Mouse (Mus musculus) limb, embryonic 12.5 days (tissue): ENCODE results near the gene Adcy2. TPM values are rescaled to one million over a fixed set of nuclear protein-coding genes. Genes with fewer than 3 reads are reported as not detected.
A peak's percentile ranks its signal among the peaks of the same experiment; 100 is the strongest.

Source experiments
- ATAC-seq: fragments of 200-750 bp; cut with Nextera tagmentation; 2 replicates; pipeline ENCODE4 v1.8.0; 2017; ENCODE audit warnings: low read depth, moderate TSS enrichment; ENCODE audit not compliant: insufficient number of reproducible peaks, insufficient read depth, low FRiP score, low TSS enrichment
- H3K27ac ChIP-seq: fragments of 300-500 bp; sonication (generic); 2 replicates; pipeline ENCODE4 v1.5.1; 2016; ENCODE audit warnings: mild to moderate bottlenecking, moderate library complexity
- H3K27me3 ChIP-seq: fragments of 300-500 bp; sonication (generic); 2 replicates; pipeline ENCODE4 v1.6.1; 2016; ENCODE audit warnings: mild to moderate bottlenecking, moderate library complexity
- H3K36me3 ChIP-seq: fragments of 300-500 bp; sonication (generic); 2 replicates; pipeline ENCODE4 v1.6.1; 2016; ENCODE audit warnings: mild to moderate bottlenecking, moderate library complexity
- H3K4me1 ChIP-seq: fragments of 300-500 bp; sonication (generic); replicated peaks from 2 replicates; pipeline ENCODE4 v1.6.1; 2016
- H3K4me2 ChIP-seq: fragments of 300-500 bp; sonication (generic); 2 replicates; pipeline ENCODE4 v1.6.1; 2016; ENCODE audit warnings: mild to moderate bottlenecking, moderate library complexity
- H3K4me3 ChIP-seq: fragments of 300-500 bp; sonication (generic); replicated peaks from 2 replicates; pipeline ENCODE4 v1.5.1; 2016; ENCODE audit warnings: mild to moderate bottlenecking
- H3K9ac ChIP-seq: fragments of 300-500 bp; sonication (generic); replicated peaks from 2 replicates; pipeline ENCODE4 v1.6.1; 2016; ENCODE audit warnings: mild to moderate bottlenecking, moderate library complexity
- H3K9me3 ChIP-seq: fragments of 300-500 bp; sonication (generic); 2 replicates; pipeline ENCODE4 v1.6.1; 2016; ENCODE audit warnings: mild to moderate bottlenecking, moderate library complexity
- WGBS: fragments of 180-500 bp; shearing (Covaris S2); methylation state at CpG from one replicate; pipeline ENCODE4 v1.1.7; 2016; 5-methylcytosine and 5-hydroxymethylcytosine counted together
- polyA plus RNA-seq: library from polyadenylated mRNA; unstranded; fragments of >200 nt; fragmentation: Nextera tagmentation; extraction: Ambion mirVana; gene quantifications from 2 replicates; pipeline ENCODE4 v1.2.1, GENCODE M21; 2016

Adcy2 gene
- polyA plus RNA-seq: 4.5 and 5.3 TPM in 2 replicates

- H3K27ac ChIP-seq: peak within 1 kb of the TSS; percentile 59; the same call in 1 of the 2 replicates
These were observed at the start of gene Adcy2 for GRCm38 (mm10) chr13:68998918-68999801. Adcy2 (minus strand) TSS chr13:68999541.

GRCm38 (mm10) chr13:69036991-69037597 is 37.8 kb upstream of the Adcy2 start:
- no peaks in the 10 kb centered on the region for H3K27me3 ChIP-seq
- H3K27ac ChIP-seq: no peak overlapping the region
- no peak overlapping the region for H3K9ac ChIP-seq
- H3K36me3 ChIP-seq: no peaks in the 10 kb centered on the region
- no peaks in the 10 kb centered on the region for H3K9me3 ChIP-seq
- ATAC-seq: no peak
- WGBS: 83% methylated on average over 5 of the region's 5 CpGs
- H3K4me1 ChIP-seq: no peaks in the 10 kb centered on the region
- H3K4me2 ChIP-seq: no peak overlapping the region
- no peak overlapping the region for H3K4me3 ChIP-seq

More at GRCm38 (mm10) chr13:68998918-68999801, at the start of gene Adcy2:
- H3K4me3 ChIP-seq: peak within 1 kb of the TSS; percentile 69
- H3K9ac ChIP-seq: peak within 1 kb of the TSS; percentile 74
- H3K4me1 ChIP-seq: peaks cover 20% of the 10 kb centered on the region
- peak; percentile 83 for ATAC-seq
- H3K9me3 ChIP-seq: no peaks in the 10 kb centered on the region
- peak within 1 kb of the TSS; percentile 93 for H3K4me2 ChIP-seq
- peaks cover 9% of the 10 kb centered on the region for H3K27me3 ChIP-seq
- no peaks in the 10 kb centered on the region for H3K36me3 ChIP-seq
- under 1% methylated on average over 65 of the region's 106 CpGs for WGBS

- no peaks in the 10 kb centered on the region for H3K9me3 ChIP-seq
- no peak overlapping the region for H3K27ac ChIP-seq
- H3K4me1 ChIP-seq: no peaks in the 10 kb centered on the region
- no peak overlapping the region for H3K4me3 ChIP-seq
- H3K4me2 ChIP-seq: no peak overlapping the region
- H3K9ac ChIP-seq: no peak overlapping the region
- no peaks in the 10 kb centered on the region for H3K36me3 ChIP-seq
- WGBS: 94% methylated on average over 1 of the region's 1 CpGs
- no peaks in the 10 kb centered on the region for H3K27me3 ChIP-seq
- ATAC-seq: no peak
These were observed 35.3 kb upstream of the Adcy2 start for GRCm38 (mm10) chr13:69034621-69035020.

GRCm38 (mm10) chr13:69033532-69033931 is 34.2 kb upstream of the Adcy2 start:
- Histone ChIP-seq H3K4me3 (no peak overlapping the region), H3K27me3 (no peaks in the 10 kb centered on the region), H3K9ac (no peak overlapping the region), H3K9me3 (no peaks in the 10 kb centered on the region), H3K4me1 (no peaks in the 10 kb centered on the region), H3K27ac (no peak overlapping the region), H3K36me3 (no peaks in the 10 kb centered on the region), H3K4me2 (no peak overlapping the region)
- 79% methylated on average over 7 of the region's 7 CpGs for WGBS
- ATAC-seq: no peak

GRCm38 (mm10) chr13:69029078-69029757 is 29.9 kb upstream of the Adcy2 start:
- 74% methylated on average over 4 of the region's 4 CpGs for WGBS
- no peaks in the 10 kb centered on the region for H3K4me1 ChIP-seq
- ATAC-seq: no peak
- H3K4me2 ChIP-seq: no peak overlapping the region
- H3K9me3 ChIP-seq: no peaks in the 10 kb centered on the region
- no peak overlapping the region for H3K9ac ChIP-seq
- no peak overlapping the region for H3K4me3 ChIP-seq
- no peaks in the 10 kb centered on the region for H3K36me3 ChIP-seq
- H3K27me3 ChIP-seq: no peaks in the 10 kb centered on the region
- H3K27ac ChIP-seq: no peak overlapping the region

GRCm38 (mm10) chr13:69024964-69025363 is 25.6 kb upstream of the Adcy2 start:
- peak; percentile 68 for ATAC-seq
- no peaks in the 10 kb centered on the region for H3K27me3 ChIP-seq
- 16% methylated on average over 2 of the region's 2 CpGs for whole genome bisulfite sequencing

GRCm38 (mm10) chr13:69023239-69023638 is 23.9 kb upstream of the Adcy2 start:
- ATAC-seq: no peak
- H3K4me1 ChIP-seq: no peaks in the 10 kb centered on the region
- H3K27me3 ChIP-seq: no peaks in the 10 kb centered on the region
- H3K9ac ChIP-seq: no peak overlapping the region
- WGBS: 86% methylated on average over 2 of the region's 2 CpGs
- no peaks in the 10 kb centered on the region for H3K36me3 ChIP-seq
- H3K4me2 ChIP-seq: no peak overlapping the region
- no peak overlapping the region for H3K27ac ChIP-seq
- H3K9me3 ChIP-seq: no peaks in the 10 kb centered on the region
- no peak overlapping the region for H3K4me3 ChIP-seq

More at GRCm38 (mm10) chr13:69024964-69025363, 25.6 kb upstream of the Adcy2 start:
- no peak overlapping the region for H3K4me3 ChIP-seq
- no peaks in the 10 kb centered on the region for H3K4me1 ChIP-seq
- no peak overlapping the region for H3K9ac ChIP-seq
- no peaks in the 10 kb centered on the region for H3K9me3 ChIP-seq
- H3K27ac ChIP-seq: no peak overlapping the region
- H3K4me2 ChIP-seq: no peak overlapping the region
- H3K36me3 ChIP-seq: no peaks in the 10 kb centered on the region

- H3K9ac ChIP-seq: no peak overlapping the region
- WGBS: 64% methylated on average over 2 of the region's 2 CpGs
These were observed 21.2 kb upstream of the Adcy2 start for GRCm38 (mm10) chr13:69020574-69020973.

GRCm38 (mm10) chr13:69006915-69007314 is 7.6 kb upstream of the Adcy2 start:
- ATAC-seq: no peak
- H3K4me3 ChIP-seq: no peak overlapping the region
- no peaks in the 10 kb centered on the region for H3K4me1 ChIP-seq
- no peak overlapping the region for H3K9ac ChIP-seq
- no peaks in the 10 kb centered on the region for H3K27me3 ChIP-seq
- H3K9me3 ChIP-seq: no peaks in the 10 kb centered on the region
- no peak overlapping the region for H3K4me2 ChIP-seq
- 78% methylated on average over 5 of the region's 5 CpGs for WGBS
- no peaks in the 10 kb centered on the region for H3K36me3 ChIP-seq
- H3K27ac ChIP-seq: no peak overlapping the region

More at GRCm38 (mm10) chr13:69020574-69020973, 21.2 kb upstream of the Adcy2 start:
- no peak overlapping the region for H3K27ac ChIP-seq
- no peaks in the 10 kb centered on the region for H3K9me3 ChIP-seq
- no peaks in the 10 kb centered on the region for H3K36me3 ChIP-seq
- H3K4me3 ChIP-seq: no peak overlapping the region
- H3K4me2 ChIP-seq: no peak overlapping the region
- no peaks in the 10 kb centered on the region for H3K4me1 ChIP-seq
- no peaks in the 10 kb centered on the region for H3K27me3 ChIP-seq
- ATAC-seq: no peak

GRCm38 (mm10) chr13:69006091-69006490 is 6.8 kb upstream of the Adcy2 start:
- Histone ChIP-seq H3K9ac (0 out of 2 replicates have a peak overlapping the region, but pooled peaks have one; percentile 4), H3K9me3 (no peaks in the 10 kb centered on the region), H3K27ac (no peak overlapping the region), H3K27me3 (no peaks in the 10 kb centered on the region), H3K4me2 (no peak overlapping the region), H3K4me1 (no peaks in the 10 kb centered on the region), H3K4me3 (no peak overlapping the region), H3K36me3 (no peaks in the 10 kb centered on the region)
- 83% methylated on average over 4 of the region's 4 CpGs for WGBS
- no peak for ATAC-seq

- H3K9ac ChIP-seq: no peak overlapping the region
- WGBS: 78% methylated on average over 4 of the region's 4 CpGs
- H3K27ac ChIP-seq: no peak overlapping the region
- no peak for ATAC-seq
- H3K27me3 ChIP-seq: peaks cover 7% of the 10 kb centered on the region; the same call in 1 of the 2 replicates
- H3K4me1 ChIP-seq: peaks cover 6% of the 10 kb centered on the region
- H3K36me3 ChIP-seq: no peaks in the 10 kb centered on the region
- no peak overlapping the region for H3K4me3 ChIP-seq
- no peaks in the 10 kb centered on the region for H3K9me3 ChIP-seq
- no peak overlapping the region for H3K4me2 ChIP-seq
These were observed 5.1 kb upstream of the Adcy2 start for GRCm38 (mm10) chr13:69004406-69004805.
